Mouse (Mus musculus): ENCODE results near the gene Psmb6.

Gene Psmb6

DNA sequence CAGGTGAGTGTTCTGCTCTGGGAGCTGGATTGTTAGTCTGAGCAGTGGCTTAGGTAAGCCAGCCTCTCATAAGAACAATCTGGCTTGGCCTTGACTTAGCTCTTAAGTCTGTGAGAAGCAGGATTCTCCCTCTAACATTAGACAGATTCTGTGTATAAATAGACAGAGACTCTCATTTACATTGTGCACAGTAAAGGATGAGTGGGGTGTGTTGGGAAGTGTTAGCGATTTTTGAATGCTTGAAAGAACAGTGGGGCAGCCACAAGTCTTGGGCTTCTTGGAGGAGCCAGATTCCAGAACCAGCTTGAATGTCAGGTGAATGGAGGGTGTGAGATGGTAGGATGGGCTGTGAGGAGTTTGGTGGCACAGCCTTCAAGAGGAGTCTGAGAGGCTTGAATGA lies 46.5 kb downstream of the Psmb6 start:
- no peak for DNase-seq

- DNase-seq, result no peak
Measured at GRCm38 (mm10) chr11:70572348-70572902, 47.3 kb downstream of the Psmb6 start.

DNA sequence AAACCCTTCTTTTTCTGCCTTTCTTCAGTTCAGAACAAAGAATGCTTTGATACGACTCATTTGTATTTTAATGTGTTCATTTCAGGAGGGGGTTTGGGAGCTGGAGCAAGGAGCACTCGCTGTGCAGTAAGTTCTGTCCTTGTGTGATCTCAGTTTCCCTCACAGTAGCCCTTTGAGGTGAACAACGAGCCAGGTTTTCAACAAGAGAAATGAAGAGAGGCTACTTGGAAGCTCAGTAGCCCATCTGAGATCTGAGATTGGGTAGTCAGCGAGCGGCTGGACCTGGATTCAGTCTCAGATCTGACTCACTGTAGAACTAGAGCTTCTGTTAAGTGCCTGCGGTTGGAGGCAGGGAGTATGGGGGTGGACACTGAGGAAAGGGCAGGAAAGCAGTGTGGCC lies 48.7 kb downstream of the Psmb6 start:
- no peak for DNase-seq

GRCm38 (mm10) chr11:70577201-70577600 lies 52.0 kb downstream of the Psmb6 start:
- no peak for DNase-seq
